Mouse (Mus musculus) ZHBTc4 (cell line): Measurements from ENCODE around the gene 4930432M17Rik.

Source experiments
- DNase-seq: peaks from one replicate; pipeline ENCODE4 v3.0.0-alpha.2; 2011; ENCODE audit warnings: low read depth, low spot score

The 4930432M17Rik gene

DNA sequence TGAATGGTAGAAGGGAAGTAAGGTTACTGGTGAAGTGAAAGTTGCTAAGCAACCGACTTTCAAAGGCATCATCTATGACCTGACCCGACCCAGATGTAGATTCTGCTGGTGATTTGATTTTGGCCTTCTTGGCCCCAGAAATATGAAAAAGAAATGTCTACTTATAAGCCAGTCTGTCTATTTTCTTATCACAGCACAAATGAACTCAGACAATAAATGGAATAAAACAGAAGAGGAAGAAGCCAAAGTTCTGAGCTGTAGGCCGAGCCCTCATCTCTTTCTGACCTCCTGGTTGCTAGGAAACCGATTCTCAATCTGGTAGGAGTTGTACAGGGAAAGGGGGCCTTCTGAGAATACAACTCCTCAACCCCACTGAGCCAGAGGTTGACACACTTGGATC, at the start of gene 4930432M17Rik:
Gene 4930432M17Rik, plus strand, starts transcription at position 301 of the 400 bp plus-strand sequence.
- DNase-seq, result no peak

DNA sequence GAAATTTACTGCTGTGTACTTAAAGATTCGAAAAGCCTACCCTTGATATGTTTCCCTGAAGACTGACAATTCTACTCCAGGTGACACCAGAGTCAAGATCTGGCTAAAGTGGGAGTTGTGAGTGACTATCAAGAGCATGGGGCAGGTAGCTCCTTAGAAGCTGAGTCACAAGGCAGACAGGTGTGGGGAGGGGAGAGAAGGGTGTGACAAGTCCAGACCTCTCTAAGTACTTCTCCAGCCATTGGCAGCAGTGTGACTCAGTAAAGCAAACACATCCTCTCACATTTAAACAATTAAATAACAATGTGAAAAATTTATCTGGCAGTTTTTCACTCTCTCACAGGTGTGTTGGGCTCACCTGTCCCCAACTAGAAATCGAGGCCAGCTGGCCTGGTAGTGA, 44.9 kb upstream of the 4930432M17Rik start:
- DNase-seq, result no peak

DNA sequence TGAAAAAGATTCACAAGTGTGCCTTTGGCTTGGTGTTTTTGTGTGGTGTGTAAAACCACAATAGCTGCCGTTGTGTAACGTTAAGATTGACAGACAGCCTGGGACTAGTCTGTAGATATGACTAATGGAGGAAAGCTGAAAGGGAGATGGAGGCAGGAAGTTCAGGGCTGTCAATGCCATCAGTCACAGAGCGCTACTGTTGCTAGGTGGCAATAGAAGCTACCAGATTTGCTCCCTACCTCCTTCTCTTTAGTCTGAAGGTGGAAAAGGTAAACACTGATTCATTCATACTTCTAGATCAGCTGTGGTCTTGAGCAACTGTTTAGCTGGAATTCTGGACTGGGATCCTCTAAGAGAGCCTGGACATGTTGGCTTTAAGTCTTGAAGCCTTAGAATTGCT, 44.3 kb upstream of the 4930432M17Rik start:
- DNase-seq, result no peak

DNA sequence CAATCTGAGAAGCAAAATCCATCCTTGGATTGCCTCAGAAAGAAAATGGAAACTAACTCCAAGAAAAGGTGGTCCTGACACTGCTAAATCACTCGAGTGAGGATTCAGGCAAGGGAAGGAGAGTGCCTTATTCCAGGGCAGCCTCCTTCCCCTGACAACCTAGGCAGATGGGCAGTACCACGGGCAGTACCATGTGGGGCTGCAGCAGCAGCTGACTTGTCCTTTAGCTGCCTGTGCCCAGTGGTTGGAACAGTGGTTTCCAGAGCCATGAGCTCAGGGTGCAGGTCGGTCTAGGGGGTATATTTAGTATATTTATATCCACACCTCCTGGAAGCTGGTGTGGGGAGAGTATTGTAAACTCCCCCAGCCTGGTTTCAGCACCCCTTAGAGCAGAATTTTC, 42.3 kb upstream of the 4930432M17Rik start:
- no peak for DNase-seq

DNA sequence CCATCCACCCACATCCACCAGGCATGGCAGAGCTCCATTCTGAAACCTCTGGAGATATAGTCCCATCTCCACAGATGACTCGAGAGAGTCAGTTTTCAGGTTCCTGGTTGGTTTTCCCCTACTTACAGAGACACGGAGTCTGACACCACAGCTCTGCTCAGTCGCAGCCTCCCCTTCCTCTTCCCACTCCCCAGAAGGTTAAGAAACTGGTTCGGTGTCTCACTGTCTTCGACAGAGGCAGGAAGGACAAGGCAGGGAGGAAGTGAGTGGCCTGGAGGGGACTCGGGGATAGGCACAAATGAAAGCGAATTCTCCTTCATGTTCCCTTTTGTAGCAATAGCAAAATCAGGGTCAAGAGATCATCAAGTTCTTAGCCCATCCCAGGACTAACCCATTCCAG, 39.9 kb upstream of the 4930432M17Rik start:
- DNase-seq, result no peak

DNA sequence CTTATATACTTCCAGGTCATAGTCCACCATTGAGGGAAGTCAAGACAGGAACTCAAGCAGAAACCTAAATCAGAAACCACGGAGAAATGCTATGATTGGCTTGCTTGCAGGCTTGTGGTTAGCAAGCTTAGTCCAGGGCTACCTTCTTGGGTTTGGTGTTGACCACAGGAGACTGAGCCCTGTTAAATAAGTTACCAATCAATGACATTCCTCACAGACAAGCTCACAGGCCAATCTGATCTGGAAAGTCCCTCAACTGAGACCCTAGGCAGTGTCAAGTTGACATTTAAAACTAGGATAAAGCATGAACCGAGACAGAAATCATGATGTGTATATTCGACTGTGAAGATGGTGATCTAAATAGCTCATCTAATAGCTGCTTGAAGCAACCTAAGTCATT, 35.6 kb upstream of the 4930432M17Rik start:
- DNase-seq, result no peak

DNA sequence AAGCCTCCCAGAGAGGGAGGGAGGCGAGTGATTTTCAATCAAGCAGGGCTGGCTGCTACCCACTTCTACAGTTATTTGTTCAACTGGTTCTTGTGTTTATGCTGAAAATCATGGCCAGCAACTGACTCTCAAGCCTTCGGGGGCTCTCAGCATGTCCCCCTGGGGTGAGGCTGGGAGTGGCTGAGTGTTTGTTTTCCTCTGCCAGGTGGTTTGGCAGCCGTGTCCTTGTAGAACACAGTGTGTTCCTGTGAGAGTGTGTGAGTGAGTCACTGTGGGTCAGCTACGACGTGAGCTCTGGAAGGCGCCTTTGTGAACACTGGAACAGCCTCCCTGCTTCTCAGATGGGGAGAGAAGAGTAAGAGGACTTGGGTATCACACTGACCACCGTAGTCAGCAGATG, 35.1 kb upstream of the 4930432M17Rik start:
- no peak for DNase-seq

DNA sequence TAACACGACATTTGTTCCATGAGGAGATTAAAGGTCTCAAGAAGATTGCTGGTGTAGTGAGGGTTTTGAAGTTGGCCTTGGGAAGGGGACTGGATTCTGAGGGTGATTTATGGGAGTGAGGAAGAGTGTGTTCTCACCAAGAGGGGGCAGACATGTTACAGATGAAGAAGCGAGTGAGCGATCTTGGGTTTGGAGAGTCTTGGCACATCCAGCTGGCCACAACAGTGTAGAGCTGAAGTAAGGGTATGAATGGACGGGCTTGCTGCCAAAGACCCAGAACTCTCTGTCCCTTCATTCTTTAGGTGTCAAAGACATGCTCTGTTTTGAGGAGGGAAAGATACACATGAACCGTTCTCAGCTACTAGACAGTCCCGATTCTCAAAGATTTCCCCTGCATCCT, 34.2 kb upstream of the 4930432M17Rik start:
- DNase-seq, result no peak

DNA sequence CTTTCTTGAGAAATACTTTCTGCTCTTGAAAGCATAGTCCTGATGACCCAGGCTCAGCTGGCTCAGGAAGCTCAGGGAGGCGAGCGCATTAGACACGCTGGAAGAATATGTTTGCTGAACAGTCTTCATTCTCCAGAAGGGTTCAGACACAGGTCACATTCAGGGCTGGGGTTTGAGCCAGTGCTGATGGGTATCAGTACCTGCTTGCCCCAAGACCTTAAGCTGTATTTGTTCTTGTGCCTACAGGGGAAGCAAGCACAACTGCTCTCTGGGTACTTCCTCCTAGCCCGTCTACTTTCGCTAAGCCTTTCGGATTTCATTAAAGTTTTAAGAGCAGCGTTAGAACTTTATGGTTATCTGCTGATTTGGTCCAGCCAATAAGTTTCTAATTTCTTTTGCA, 33.8 kb upstream of the 4930432M17Rik start:
- no peak for DNase-seq

DNA sequence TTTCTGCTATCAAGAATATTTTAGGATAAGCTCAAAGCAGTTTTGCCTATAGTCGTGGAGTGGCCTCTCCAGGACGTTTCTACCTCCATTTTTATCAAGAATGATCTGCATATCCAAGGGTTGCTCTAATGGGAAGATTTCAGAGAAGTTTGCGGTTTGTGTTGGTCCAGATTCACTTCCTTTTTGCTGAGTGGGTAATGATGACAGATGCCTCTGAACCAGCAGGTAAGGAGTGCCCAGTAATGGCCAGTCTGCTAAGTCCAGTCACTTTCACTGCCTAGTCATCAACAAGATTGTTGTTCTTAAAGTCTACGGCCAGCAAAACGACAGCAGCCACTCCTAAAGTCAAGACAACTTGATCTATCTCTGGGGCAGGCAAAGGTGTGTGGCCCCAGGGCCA, 32.8 kb upstream of the 4930432M17Rik start:
- no peak for DNase-seq

DNA sequence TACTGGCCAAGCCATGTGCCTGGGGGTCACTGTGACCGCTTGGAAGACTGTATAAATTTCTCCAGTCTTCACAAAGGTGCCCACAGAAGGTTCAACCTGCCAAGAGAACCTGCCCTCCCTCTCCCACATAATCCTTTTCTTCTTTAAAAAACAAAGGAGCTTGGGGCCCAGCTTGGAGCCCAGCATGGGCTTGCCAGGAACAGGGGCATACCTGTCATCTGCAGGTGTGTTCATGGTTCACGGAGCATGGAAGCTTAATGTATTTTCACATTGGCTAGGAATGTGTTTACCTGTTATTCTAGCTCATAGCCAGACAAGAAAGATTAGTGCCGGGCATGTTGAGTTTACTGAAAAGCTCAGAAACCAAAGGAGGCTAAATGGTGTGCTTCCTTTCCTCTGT, 32.3 kb upstream of the 4930432M17Rik start:
- DNase-seq, result no peak

DNA sequence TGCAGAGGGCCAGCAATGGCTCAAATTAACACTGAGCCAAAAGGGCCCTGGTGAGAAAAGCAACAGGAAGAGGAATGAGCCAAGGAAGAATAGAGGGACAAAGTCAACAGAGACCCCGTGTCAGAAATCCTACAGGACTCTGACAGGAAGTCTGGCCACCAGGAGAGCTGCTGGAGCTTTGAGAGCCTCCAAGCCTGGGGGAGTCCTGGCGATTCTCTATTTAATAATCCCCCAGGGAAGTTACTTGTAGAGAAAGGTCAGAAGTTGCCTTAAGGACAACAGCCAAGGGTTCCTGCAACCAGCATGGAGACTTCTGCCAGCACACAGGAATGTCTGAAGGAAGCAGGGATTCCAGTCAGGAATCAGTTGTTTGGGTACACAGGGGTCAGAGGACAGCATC, 30.0 kb upstream of the 4930432M17Rik start:
- DNase-seq, result no peak

DNA sequence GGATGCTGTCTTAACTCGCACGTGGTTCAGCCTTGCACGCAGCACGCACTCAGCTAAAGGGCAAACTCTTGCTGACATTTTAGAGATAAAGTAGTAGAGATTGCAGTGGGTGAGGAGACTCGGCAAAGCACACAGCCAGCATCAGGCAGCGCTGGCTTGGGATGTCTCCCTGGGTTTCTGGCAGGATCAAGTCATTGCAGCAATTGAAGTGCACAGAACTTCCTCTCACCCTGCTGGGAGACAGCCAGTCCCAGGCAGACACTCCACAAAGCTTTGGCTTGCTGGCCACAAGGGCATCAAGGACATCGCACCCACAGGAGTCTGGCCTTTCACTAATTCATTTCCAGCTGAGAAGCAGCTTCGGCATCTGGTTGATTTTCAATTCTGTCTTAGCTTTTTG, 27.3 kb upstream of the 4930432M17Rik start:
- DNase-seq, result peak; percentile 37

DNA sequence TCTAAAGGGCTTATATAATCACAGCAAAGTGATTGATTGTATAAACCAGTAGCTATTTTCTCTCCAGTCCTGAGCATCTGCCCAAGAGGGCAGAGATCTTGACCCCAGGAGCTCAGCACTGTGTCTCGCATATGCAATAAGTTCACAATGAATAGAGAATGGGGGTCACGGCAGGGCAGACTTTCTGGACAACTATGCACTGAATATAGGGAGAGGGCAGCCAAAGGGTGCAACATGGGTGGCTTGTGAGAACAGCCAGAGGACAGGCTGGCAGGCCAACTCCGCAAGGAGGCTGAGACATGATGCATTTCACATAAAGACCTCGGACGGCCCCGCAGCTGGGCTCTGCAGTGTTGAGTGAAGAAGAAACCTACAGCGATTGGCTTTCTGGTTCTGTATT, 25.1 kb upstream of the 4930432M17Rik start:
- no peak for DNase-seq

DNA sequence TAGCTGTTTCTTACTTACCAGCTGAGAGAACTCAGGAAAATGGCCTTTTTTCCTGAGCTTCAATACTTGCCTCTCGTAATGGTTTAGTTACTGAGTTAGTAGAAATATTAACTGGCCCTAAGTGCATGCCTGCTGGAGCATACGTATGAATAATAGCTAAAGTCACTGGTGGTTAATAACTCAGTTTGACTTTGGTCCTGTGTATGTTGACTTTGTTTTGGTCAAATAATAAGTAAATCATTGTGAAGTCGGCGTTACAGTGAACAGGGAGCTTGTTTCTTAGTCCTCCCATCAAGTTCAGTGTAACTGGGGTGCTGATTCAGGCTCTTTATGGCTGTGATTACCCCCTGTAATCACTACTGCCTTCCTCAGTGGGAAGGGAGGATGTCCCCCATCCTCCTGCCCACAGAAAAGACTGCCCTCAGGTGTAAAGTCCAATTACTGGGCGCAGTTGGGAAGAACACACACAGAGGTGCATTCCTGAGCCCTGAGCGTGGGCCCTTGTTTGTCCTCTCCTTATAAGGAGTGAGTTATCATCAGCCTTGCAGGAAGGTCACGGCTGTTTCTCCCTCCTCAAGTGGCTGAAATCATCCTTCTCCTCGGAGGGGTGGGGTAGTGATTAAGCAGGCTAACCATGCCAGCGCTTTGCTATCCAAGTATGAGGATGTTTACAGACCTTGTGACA, 24.1 kb upstream of the 4930432M17Rik start:
- DNase-seq, result peak; percentile 10

DNA sequence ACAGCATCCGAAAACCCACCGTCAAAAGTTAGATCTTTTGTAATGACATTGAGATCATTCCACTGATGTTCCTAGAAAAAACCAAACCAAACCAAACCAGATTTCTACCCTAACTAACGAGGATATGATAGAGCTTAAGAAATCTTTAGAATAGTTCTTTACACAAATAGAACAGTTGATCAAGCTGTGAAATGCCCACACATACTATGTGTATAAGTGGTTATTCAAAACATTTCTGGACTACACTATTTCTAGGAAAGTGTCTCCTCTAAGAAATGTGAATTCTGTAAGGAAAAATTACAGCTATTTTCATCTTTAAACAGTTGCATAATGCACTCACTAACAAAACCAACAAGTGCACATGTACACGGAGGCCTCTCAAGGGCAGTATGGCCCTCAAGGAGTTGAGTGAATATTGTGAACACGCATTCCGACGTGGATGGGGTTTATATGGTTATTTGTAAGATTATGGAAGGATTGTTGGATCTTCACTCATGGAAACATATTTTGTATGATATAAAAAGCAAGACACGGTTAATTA, 22.3 kb upstream of the 4930432M17Rik start:
- DNase-seq, result no peak

DNA sequence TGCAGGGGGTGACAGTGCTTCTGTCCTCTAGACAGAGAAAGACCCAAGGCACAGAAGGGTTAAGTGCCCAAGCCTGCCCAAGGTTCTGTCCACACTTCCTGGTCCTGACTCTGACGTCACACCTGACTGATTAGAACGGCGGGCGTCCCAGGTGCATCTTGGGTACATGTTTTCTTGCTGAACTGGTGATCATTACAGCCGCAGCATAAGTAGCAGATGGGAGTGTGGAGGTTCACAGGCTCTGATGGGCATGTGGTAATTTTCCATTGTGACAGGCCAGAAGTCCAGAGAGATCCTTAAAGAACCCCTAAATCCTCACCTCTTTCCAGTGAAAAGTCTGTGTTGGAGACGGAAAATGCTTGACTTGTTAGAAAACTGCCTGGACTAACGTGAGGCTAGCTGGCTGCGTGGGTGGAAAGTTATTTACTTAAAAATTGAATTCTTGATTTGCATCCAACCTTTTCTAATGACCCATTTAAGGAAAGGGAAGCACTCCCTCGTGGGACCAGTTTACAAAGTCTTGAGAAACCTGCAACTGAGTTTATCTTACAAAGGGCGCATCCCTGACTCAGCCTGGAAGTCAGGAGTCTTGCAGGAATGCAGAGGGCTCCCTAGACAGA, 20.4 kb upstream of the 4930432M17Rik start:
- DNase-seq, result peak; percentile 40

DNA sequence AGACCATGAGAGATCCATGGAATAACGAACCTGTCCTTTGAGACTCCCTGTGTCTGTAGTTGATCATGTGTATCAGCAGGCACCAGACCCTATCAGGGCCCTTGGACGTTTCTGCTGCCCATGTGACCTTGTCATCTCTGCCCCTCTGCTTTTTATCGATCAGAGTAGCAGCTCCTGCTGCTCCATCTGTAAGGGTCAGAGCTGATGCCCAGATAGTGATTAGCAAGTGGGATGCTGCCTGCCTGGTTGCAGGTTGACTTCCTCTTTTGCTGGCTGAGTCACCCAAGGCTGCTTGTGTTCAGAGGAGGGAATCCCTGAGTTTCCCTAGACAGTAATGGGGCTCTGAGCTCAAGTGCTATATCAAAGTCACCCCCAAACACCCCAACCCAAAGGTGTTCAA, 18.9 kb upstream of the 4930432M17Rik start:
- no peak for DNase-seq

DNA sequence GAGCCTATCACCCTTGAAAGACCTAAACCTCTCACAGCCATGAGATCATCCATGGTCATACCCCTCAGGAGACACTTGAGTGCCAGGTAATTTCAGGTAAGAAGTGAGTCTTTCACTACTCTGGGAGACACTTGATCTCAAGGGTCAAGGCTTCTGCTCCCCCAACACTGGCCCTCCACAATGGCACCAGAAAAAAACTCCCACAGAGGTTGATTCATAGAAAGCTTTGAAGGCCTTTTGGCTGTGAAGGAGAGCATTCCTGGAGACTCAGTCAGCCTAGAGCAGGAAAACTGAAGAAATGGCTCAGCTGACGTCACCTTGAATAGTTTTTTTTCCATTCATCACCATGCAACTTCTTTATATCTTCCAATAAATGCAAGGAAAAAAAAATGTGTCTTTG, 18.4 kb upstream of the 4930432M17Rik start:
- DNase-seq, result no peak

DNA sequence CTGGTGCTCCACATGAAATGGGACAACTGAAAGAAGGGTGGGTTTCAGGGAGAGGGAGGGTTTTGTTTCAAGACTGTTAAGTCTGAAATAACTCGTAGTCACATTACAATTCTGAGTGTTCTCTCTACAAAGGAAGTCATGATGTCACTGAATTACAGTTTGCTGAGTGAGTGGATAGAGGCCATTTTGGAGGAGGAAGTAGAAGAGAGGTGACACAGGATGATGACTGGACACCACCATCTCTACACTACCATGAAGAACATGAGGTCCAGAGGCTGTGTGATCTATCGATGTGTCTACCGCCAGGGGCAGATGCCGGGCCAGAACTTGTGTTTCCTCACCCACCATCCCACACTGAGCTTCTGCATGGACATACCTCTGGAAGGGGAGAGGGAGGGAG, 13.6 kb upstream of the 4930432M17Rik start:
- no peak for DNase-seq

DNA sequence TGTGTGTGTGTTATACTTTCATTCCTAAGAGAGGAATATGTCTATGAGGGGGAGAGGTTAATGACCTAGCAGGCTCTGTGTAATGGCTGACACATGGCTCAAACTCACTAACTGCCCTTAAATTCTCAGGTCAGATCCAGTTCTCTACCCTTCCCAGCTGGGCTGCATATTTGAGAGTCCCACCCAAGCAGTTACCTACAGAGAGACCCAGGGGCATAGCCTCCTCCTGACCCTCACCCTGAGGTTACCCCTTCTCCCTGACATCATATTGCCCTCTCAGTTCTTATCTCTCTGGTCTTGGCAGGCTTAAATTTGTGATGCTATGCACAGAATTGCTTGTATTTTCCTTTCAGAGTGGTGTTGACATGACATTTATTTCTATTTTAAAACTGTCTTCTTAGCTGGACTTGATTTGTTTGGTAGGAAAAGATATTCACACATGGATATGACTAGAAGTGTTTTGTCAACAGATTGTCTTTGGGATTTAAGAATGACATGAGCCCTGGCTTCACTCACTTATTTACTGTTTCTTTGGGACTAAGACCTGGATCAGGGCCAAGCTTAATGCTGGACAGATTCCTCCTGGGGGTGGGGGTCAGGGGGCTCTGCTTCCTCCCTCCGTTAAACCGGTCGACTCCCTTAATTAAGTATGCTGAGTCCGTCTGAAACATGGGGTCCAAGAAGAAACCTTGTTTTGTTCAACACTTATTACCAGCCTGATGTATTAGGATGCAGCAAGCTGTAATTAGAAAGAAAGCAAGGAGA, 7.7 kb upstream of the 4930432M17Rik start:
- no peak for DNase-seq

DNA sequence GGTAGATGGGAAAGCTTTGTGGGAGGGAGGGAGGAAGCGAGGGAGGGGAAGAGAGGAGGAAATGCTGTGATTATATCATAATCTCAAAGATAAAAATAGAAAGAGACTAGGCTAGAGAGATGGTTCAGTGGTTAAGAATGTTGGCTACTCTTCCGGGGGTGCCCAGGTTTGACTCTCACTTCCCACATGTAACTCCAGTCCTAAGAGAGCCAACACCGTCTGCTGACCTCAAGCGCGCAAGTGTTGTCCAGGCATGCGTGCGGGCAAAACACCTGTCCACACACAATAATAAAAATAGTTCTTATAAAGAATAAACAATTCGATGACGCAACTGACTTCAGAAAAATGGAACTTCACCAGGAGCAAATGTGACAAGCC, 7.1 kb upstream of the 4930432M17Rik start:
- DNase-seq, result no peak
